Mouse (Mus musculus): ENCODE measurements around the gene Aunip. TPM values are rescaled to one million over a fixed set of nuclear protein-coding genes. Genes with fewer than 3 reads are reported as not detected.
A peak's percentile ranks its signal among the peaks of the same experiment; 100 is the strongest.

Gene Aunip
- polyA plus RNA-seq, 2 experiments = 7.6 to 21.0 TPM

- no peak overlapping the region for H3K9ac ChIP-seq (replicated peaks)
- H3K27ac ChIP-seq = no peak overlapping the region
- 39% methylated on average over 18 of the region's 18 CpGs for WGBS (ENCODE audit: insufficient replicate concordance)
- peak in 2 of 3 experiments; percentile 37 to 47 for DNase-seq (ENCODE audit: low read depth in 3 of 3, low spot score in 3 of 3)
- peak overlapping the region; percentile 26; the same call in 1 of the 2 replicates for H3K4me2 ChIP-seq (ENCODE audit: low read depth)
- H3K4me1 ChIP-seq (replicated peaks; ENCODE audit: control insufficient read depth in 2 of 2, insufficient read depth in 2 of 2, low read length in 1 of 2) = peaks cover 7 to 14% of the 10 kb centered on the region in 2 experiments
- TF ChIP-seq CTCF (IDR thresholded peaks at IDR 0.05; ENCODE audit: low read depth) (no peak), EP300 (IDR thresholded peaks at IDR 0.05; ENCODE audit: low read depth) (no peak)
- H3K4me3 ChIP-seq (ENCODE audit: insufficient read depth in 1 of 2, low read depth in 2 of 2, low read length in 2 of 2) = no peak overlapping the region
- peaks cover 3% of the 10 kb centered on the region; the same call in 1 of the 2 replicates for H3K9me3 ChIP-seq (ENCODE audit: control insufficient read depth, low read length)
- ATAC-seq (ENCODE audit: insufficient read depth) = peak; percentile 36; the same call in 1 of the 2 replicates
- no peaks in the 10 kb centered on the region for H3K36me3 ChIP-seq (replicated peaks; ENCODE audit: control insufficient read depth, insufficient read depth, low read depth)
- no peaks in the 10 kb centered on the region for H3K27me3 ChIP-seq (ENCODE audit: control insufficient read depth, insufficient read depth, low read length)
Observed at GRCm38 (mm10) chr4:134548169-134548938, 37.6 kb downstream of the Aunip start.

- H3K9me3 ChIP-seq (ENCODE audit: control insufficient read depth, low read length) = peaks cover 3% of the 10 kb centered on the region; the same call in 1 of the 2 replicates
- no peak overlapping the region for H3K4me3 ChIP-seq (ENCODE audit: insufficient read depth in 1 of 2, low read depth in 2 of 2, low read length in 2 of 2)
- H3K27me3 ChIP-seq (ENCODE audit: control insufficient read depth, insufficient read depth, low read length) = no peaks in the 10 kb centered on the region
- WGBS (ENCODE audit: insufficient replicate concordance) = 90% methylated on average over 8 of the region's 8 CpGs
- no peak overlapping the region for H3K4me2 ChIP-seq (ENCODE audit: low read depth)
- H3K4me1 ChIP-seq (replicated peaks; ENCODE audit: control insufficient read depth in 2 of 2, insufficient read depth in 2 of 2, low read length in 1 of 2) = peaks cover 7 to 14% of the 10 kb centered on the region in 2 experiments
- DNase-seq (ENCODE audit: low read depth in 3 of 3, low spot score in 3 of 3) (no peak), ATAC-seq (ENCODE audit: insufficient read depth) (no peak)
- no peak overlapping the region for H3K9ac ChIP-seq (replicated peaks)
- H3K36me3 ChIP-seq (replicated peaks; ENCODE audit: control insufficient read depth, insufficient read depth, low read depth) = no peaks in the 10 kb centered on the region
- no peak for TF ChIP-seq EP300 (IDR thresholded peaks at IDR 0.05; ENCODE audit: low read depth)
- peak; percentile 49 for TF ChIP-seq CTCF (IDR thresholded peaks at IDR 0.05; ENCODE audit: low read depth)
- no peak overlapping the region for H3K27ac ChIP-seq
Observed at GRCm38 (mm10) chr4:134549899-134550298, 39.1 kb downstream of the Aunip start.

DNA sequence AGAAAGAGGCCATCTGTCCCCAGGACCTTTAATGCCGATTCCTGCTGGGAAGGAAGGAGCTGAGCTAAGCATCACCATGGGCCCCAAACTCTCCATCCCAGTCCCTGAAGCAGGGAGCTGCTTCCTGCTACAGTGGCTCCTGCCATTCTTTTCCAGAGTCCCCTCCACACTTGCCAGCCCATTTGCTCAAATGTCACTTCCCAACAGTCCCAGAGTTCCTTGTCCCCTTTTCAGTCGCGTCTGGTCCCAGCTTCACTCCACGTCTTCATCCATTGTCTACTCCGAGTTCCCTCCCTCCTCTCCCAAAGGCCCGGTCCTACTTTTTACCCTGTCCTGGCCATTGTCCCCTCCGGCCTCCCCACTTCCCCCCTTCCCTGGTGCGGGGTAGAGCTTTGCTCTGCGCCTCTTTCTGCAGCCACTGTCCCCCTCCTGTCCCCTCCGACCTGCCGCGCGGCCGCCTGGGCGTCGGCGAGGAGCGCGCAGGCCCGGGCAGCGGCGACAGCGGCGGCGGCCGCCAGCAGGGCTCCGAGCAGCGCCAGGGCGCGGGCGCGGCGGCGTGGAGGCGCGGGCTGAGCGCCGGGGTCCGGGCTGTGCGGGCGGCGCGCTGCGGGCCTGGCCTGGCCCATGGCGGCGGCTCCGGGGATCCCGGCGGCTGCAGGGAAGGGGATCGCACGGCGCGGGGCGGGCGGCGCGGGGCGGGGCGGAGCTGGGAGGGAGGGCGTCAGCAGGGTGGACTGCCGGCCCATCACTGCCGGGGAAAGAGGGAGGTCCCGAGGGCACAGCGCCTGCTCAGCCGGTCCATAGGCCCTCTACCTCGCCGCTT is 40.9 kb downstream of the Aunip start, which contains the start of gene Selenon:
Gene Selenon (minus strand): TSS at position 673 of the 823 bp plus-strand sequence.
- DNase-seq (ENCODE audit: low read depth in 3 of 3, low spot score in 3 of 3) (no peak), ATAC-seq (ENCODE audit: insufficient read depth) (peak; percentile 70)
- peak within 1 kb of the TSS; percentile 67 for H3K4me2 ChIP-seq (ENCODE audit: low read depth)
- H3K27ac ChIP-seq = no peak within 1 kb of the TSS
- H3K4me1 ChIP-seq (replicated peaks; ENCODE audit: control insufficient read depth in 2 of 2, insufficient read depth in 2 of 2, low read length in 1 of 2) = peaks cover 7 to 14% of the 10 kb centered on the region in 2 experiments
- peak within 1 kb of the TSS; percentile 53 to 70 for H3K4me3 ChIP-seq (ENCODE audit: insufficient read depth in 1 of 2, low read depth in 2 of 2, low read length in 2 of 2)
- no peaks in the 10 kb centered on the region for H3K27me3 ChIP-seq (ENCODE audit: control insufficient read depth, insufficient read depth, low read length)
- WGBS (ENCODE audit: insufficient replicate concordance) = 2% methylated on average over 65 of the region's 67 CpGs
- H3K36me3 ChIP-seq (replicated peaks; ENCODE audit: control insufficient read depth, insufficient read depth, low read depth) = no peaks in the 10 kb centered on the region
- H3K9ac ChIP-seq (replicated peaks) = peak within 1 kb of the TSS; percentile 47
- no peak for TF ChIP-seq CTCF (IDR thresholded peaks at IDR 0.05; ENCODE audit: low read depth)
- TF ChIP-seq EP300 (IDR thresholded peaks at IDR 0.05; ENCODE audit: low read depth) = no peak
- peaks cover 3% of the 10 kb centered on the region; the same call in 1 of the 2 replicates for H3K9me3 ChIP-seq (ENCODE audit: control insufficient read depth, low read length)

- WGBS (ENCODE audit: insufficient replicate concordance) = 76% methylated on average over 1 of the region's 1 CpGs
- no peak for ATAC-seq (ENCODE audit: insufficient read depth)
- no peak overlapping the region for H3K27ac ChIP-seq
- no peak for DNase-seq (ENCODE audit: low read depth in 3 of 3, low spot score in 3 of 3)
- no peak overlapping the region for H3K4me2 ChIP-seq (ENCODE audit: low read depth)
- peaks cover 3% of the 10 kb centered on the region; the same call in 1 of the 2 replicates for H3K9me3 ChIP-seq (ENCODE audit: control insufficient read depth, low read length)
- TF ChIP-seq EP300 (IDR thresholded peaks at IDR 0.05; ENCODE audit: low read depth) (no peak), CTCF (IDR thresholded peaks at IDR 0.05; ENCODE audit: low read depth) (no peak)
- no peaks in the 10 kb centered on the region for H3K27me3 ChIP-seq (ENCODE audit: control insufficient read depth, insufficient read depth, low read length)
- H3K9ac ChIP-seq (replicated peaks) = no peak overlapping the region
- H3K4me1 ChIP-seq (replicated peaks; ENCODE audit: control insufficient read depth in 2 of 2, insufficient read depth in 2 of 2, low read length in 1 of 2) = peaks cover 4 to 8% of the 10 kb centered on the region in 2 experiments
- no peak overlapping the region for H3K4me3 ChIP-seq (ENCODE audit: insufficient read depth in 1 of 2, low read depth in 2 of 2, low read length in 2 of 2)
- no peaks in the 10 kb centered on the region for H3K36me3 ChIP-seq (replicated peaks; ENCODE audit: control insufficient read depth, insufficient read depth, low read depth)
Observed at GRCm38 (mm10) chr4:134553631-134554030, 42.8 kb downstream of the Aunip start.
